30 mouse cellular contexts compared by ENCODE assay signal in genomic region chr6:106200974-106201373, GRCm38 (mm10).
DNase-seq lines count a peak whose midpoint lies in the region; ATAC-seq lines count a peak whose summit lies in the region.
"Had no signal": no experiment of that assay in that cellular context is flagged by ENCODE, and none has a peak within 500 bp of the region (broad histone marks: within the 10 kb centered on the region; RNA-seq: fewer than 3 reads in every experiment).

No protein-coding gene starts in this region.

- H3K36me3 ChIP-seq in forebrain, embryonic 15.5 days = no peaks in the 10 kb centered on the region
- no peaks in the 10 kb centered on the region for H3K36me3 ChIP-seq in forebrain, embryonic 11.5 days (ENCODE audit: control insufficient read depth, insufficient read depth, low read length)
- no peaks in the 10 kb centered on the region for H3K36me3 ChIP-seq in lung, embryonic 16.5 days (ENCODE audit: control insufficient read depth, insufficient read depth, low read length)
- H3K36me3 ChIP-seq: embryonic facial prominence, embryonic 10.5 days; embryonic facial prominence, embryonic 13.5 days; heart, embryonic 12.5 days; heart, embryonic 15.5 days; hindbrain, embryonic 10.5 days; hindbrain, embryonic 13.5 days; intestine, embryonic 15.5 days had no signal

- WGBS in forebrain, embryonic 15.5 days = 59% methylated on average over 1 of the region's 1 CpGs
- WGBS in forebrain, embryonic 11.5 days = 88% methylated on average over 1 of the region's 1 CpGs
- WGBS in lung, embryonic 16.5 days = 60% methylated on average over 1 of the region's 1 CpGs

- ATAC-seq in forebrain, embryonic 15.5 days (replicated peaks) = peak; percentile 60
- ATAC-seq in forebrain, embryonic 11.5 days (replicated peaks; ENCODE audit: low FRiP score) = no peak
- ATAC-seq in lung, embryonic 16.5 days (ENCODE audit: low read depth) = peak; percentile 45
- ATAC-seq: activated CD4-positive, CD25-positive, alpha-beta regulatory T cell, adult 4 months; CD4-positive, CD25-positive, alpha-beta regulatory T cell, adult 4 months; hindbrain, embryonic 16.5 days; intestine, embryonic 15.5 days had no signal

- no peak overlapping the region for H3K4me3 ChIP-seq in forebrain, embryonic 15.5 days
- no peak overlapping the region for H3K4me3 ChIP-seq in forebrain, embryonic 11.5 days (ENCODE audit: low read depth, low read length)
- H3K4me3 ChIP-seq in lung, embryonic 16.5 days (ENCODE audit: low read length) = no peak overlapping the region
- H3K4me3 ChIP-seq: embryonic facial prominence, embryonic 10.5 days; embryonic facial prominence, embryonic 13.5 days; erythroblast, embryonic 14.5 days; heart, embryonic 12.5 days; heart, embryonic 15.5 days; hindbrain, embryonic 10.5 days; hindbrain, embryonic 13.5 days; intestine, embryonic 15.5 days had no signal

- no peak overlapping the region for H3K9ac ChIP-seq in forebrain, embryonic 15.5 days (replicated peaks)
- H3K9ac ChIP-seq in forebrain, embryonic 11.5 days (ENCODE audit: low read length) = no peak overlapping the region
- no peak overlapping the region for H3K9ac ChIP-seq in lung, embryonic 16.5 days (ENCODE audit: low read length)
- H3K9ac ChIP-seq: embryonic facial prominence, embryonic 13.5 days; heart, embryonic 12.5 days; heart, embryonic 15.5 days; hindbrain, embryonic 13.5 days; intestine, embryonic 15.5 days had no signal

- H3K27me3 ChIP-seq in forebrain, embryonic 15.5 days = no peaks in the 10 kb centered on the region
- H3K27me3 ChIP-seq in forebrain, embryonic 11.5 days (ENCODE audit: control insufficient read depth, insufficient read depth, low read length) = no peaks in the 10 kb centered on the region
- no peaks in the 10 kb centered on the region for H3K27me3 ChIP-seq in lung, embryonic 16.5 days (ENCODE audit: control insufficient read depth, insufficient read depth, low read depth, low read length)
- H3K27me3 ChIP-seq: embryonic facial prominence, embryonic 13.5 days; heart, embryonic 12.5 days; heart, embryonic 15.5 days; hindbrain, embryonic 13.5 days; intestine, embryonic 15.5 days had no signal

- H3K4me2 ChIP-seq in forebrain, embryonic 15.5 days (replicated peaks) = no peak overlapping the region
- H3K4me2 ChIP-seq in forebrain, embryonic 11.5 days (ENCODE audit: low read depth, low read length, severe bottlenecking) = no peak overlapping the region
- H3K4me2 ChIP-seq in lung, embryonic 16.5 days (ENCODE audit: low read depth, low read length) = no peak overlapping the region
- H3K4me2 ChIP-seq: embryonic facial prominence, embryonic 13.5 days; heart, embryonic 12.5 days; heart, embryonic 15.5 days; hindbrain, embryonic 13.5 days; intestine, embryonic 15.5 days had no signal

- no peaks in the 10 kb centered on the region for H3K4me1 ChIP-seq in forebrain, embryonic 15.5 days
- no peaks in the 10 kb centered on the region for H3K4me1 ChIP-seq in forebrain, embryonic 11.5 days (replicated peaks; ENCODE audit: control insufficient read depth, insufficient read depth, low read length)
- no peaks in the 10 kb centered on the region for H3K4me1 ChIP-seq in lung, embryonic 16.5 days (replicated peaks; ENCODE audit: control insufficient read depth, insufficient read depth, low read length)
- H3K4me1 ChIP-seq: embryonic facial prominence, embryonic 10.5 days; embryonic facial prominence, embryonic 13.5 days; heart, embryonic 12.5 days; heart, embryonic 15.5 days; hindbrain, embryonic 10.5 days; hindbrain, embryonic 13.5 days; intestine, embryonic 15.5 days had no signal

- no peak overlapping the region for H3K27ac ChIP-seq in forebrain, embryonic 15.5 days (replicated peaks)
- H3K27ac ChIP-seq in forebrain, embryonic 11.5 days (ENCODE audit: low read depth, low read length) = no peak overlapping the region
- H3K27ac ChIP-seq in lung, embryonic 16.5 days (ENCODE audit: low read length) = no peak overlapping the region
- H3K27ac ChIP-seq: embryonic facial prominence, embryonic 10.5 days; embryonic facial prominence, embryonic 13.5 days; heart, embryonic 15.5 days; hindbrain, embryonic 10.5 days; hindbrain, embryonic 13.5 days; intestine, embryonic 15.5 days had no signal

- no peak for DNase-seq in forebrain, embryonic 11.5 days (ENCODE audit: low spot score)
- no peak for DNase-seq in lung, postnatal 4 days
- DNase-seq in brain, embryonic 18.5 days (ENCODE audit: low read depth, low spot score) = peak; percentile 4
- no peak for DNase-seq in frontal cortex, postnatal 36 days (ENCODE audit: low spot score in 2 of 2)
- no peak for DNase-seq in neural tube, embryonic 10.5 days (ENCODE audit: extremely low spot score, low spot score)
- DNase-seq: adrenal gland, postnatal 10 days; adrenal gland, postnatal 36 days; cerebellum, adult 11-12 months; cerebellum, adult 8-10 months; cerebellum, postnatal 10 days; cerebellum, postnatal 36 days; embryo, embryonic 11 days; gastrocnemius, postnatal 25 days; heart, adult 18-20 months; heart, postnatal 10 days; heart, postnatal 36 days; kidney, adult 11 months had no signal

- H3K9me3 ChIP-seq in forebrain, embryonic 15.5 days = no peaks in the 10 kb centered on the region
- no peaks in the 10 kb centered on the region for H3K9me3 ChIP-seq in forebrain, embryonic 11.5 days (ENCODE audit: control insufficient read depth, low read length)
- no peaks in the 10 kb centered on the region for H3K9me3 ChIP-seq in lung, embryonic 16.5 days (ENCODE audit: control insufficient read depth, low read length)
- H3K9me3 ChIP-seq: embryonic facial prominence, embryonic 10.5 days; embryonic facial prominence, embryonic 13.5 days; heart, embryonic 12.5 days; heart, embryonic 15.5 days; hindbrain, embryonic 10.5 days; hindbrain, embryonic 13.5 days; intestine, embryonic 15.5 days had no signal
